Mouse (Mus musculus): ENCODE data around the gene Prkacb.

The Prkacb gene

DNA sequence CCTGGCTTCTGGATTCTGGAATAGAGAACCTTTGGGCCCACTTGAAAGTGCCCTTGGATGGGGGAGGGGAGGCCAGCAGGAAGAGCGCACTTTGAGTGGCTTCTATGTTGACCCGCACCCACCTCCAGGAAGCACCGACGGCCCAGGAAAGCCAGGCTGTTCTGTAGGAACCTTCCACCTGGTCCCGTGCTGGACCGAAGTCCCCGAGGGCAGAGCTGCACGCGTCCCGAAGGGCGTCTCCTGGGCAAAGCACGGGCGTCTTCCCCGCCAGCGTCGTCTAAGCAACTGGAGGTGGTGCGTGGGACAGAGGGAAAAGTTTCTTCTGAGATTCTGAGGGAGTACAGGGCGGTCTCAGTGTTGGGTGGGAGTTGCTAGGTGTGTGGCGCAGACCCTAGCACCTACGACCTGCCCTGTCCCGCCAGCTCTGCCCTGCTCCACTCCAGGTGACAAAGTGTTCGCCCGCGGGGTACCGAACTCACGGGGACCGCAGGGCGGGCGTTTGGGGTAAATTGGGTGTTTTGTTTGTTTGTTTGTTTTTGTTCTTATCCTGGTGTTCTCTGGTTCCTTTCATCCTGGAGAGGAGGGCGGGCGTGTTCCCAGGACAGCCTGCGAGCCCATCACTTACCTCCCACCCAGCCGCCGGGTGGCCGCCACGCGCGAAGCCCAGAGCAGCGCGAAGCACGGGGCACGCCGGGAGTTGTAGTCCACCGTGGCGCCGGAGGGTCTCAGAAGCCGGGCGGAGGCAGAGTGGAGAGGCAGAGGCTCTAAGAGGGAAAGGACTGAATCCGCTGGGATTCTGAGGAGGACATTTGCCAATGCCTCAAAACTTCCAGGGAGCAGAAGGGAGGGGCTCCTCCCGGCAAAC, 127.7 kb downstream of the Prkacb start, which contains the start of gene Samd13:
Gene Samd13 (minus strand): TSS at position 782 of the 865 bp plus-strand sequence.
- in situ Hi-C loops (cut with MboI; ENCODE audit: low pct_unique_long_range_greater_than_20kb in 1 of 2, low sequenced_read_pairs in 2 of 2, unreplicated experiment in 1 of 2): no loop called here

GRCm38 (mm10) chr3:146683095-146683494, 129.7 kb downstream of the Prkacb start:
- in situ Hi-C loops (cut with MboI; ENCODE audit: low pct_unique_long_range_greater_than_20kb in 1 of 2, low sequenced_read_pairs in 2 of 2, unreplicated experiment in 1 of 2): no loop called here

DNA sequence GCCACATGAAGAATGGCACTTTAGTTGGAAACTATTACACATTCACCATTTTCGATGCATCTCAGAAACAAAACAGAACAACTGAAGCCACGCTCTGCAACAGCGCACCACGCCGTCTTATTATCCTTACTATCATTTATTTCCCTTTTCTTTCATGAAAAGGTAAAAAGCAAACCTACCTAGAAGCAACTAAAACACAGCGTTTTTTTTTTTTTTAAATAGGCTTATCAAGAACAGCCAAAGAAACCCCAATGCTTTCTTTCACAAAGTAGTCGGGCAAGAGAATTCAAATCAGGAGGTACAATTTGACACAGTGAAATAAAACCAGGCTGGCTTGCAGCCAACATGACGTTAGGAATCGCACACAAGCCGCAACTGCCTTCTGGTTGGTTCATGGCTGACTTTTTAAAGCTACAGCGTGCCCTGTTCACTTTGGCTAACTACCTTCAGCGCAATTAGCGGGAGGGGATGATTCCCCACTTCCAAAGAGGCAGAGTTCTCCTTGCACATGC, 130.6 kb downstream of the Prkacb start:
- in situ Hi-C loops (cut with MboI; ENCODE audit: low pct_unique_long_range_greater_than_20kb in 1 of 2, low sequenced_read_pairs in 2 of 2, unreplicated experiment in 1 of 2): no loop called here

- in situ Hi-C loops (cut with MboI; ENCODE audit: low pct_unique_long_range_greater_than_20kb in 1 of 2, low sequenced_read_pairs in 2 of 2, unreplicated experiment in 1 of 2): no loop called here
Measured at GRCm38 (mm10) chr3:146681696-146682095, 131.1 kb downstream of the Prkacb start.

DNA sequence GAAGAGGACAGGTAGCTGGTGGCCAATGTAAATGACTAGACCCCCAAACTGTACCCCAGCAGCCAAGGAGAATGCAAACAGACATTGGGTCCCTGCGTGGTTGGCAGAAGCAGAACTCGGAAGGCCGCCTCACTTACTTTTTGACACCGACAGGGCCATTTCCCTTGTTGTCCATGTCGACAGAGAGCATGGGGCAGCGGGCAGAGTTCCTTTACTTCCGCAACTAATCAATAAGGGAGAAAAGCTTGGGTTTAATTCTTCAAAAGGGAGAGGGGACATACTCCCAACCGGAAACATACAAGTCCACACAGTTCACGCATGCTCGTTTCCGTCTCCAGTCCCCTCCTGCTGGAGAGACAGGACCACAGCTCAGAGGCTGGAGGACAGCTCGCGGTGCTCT, 132.2 kb downstream of the Prkacb start:
- in situ Hi-C loops (cut with MboI; ENCODE audit: low pct_unique_long_range_greater_than_20kb in 1 of 2, low sequenced_read_pairs in 2 of 2, unreplicated experiment in 1 of 2): no loop called here

GRCm38 (mm10) chr3:146679646-146680045, 133.1 kb downstream of the Prkacb start:
- in situ Hi-C loops (cut with MboI; ENCODE audit: low pct_unique_long_range_greater_than_20kb in 1 of 2, low sequenced_read_pairs in 2 of 2, unreplicated experiment in 1 of 2): no loop called here

Data from mouse embryonic stem cell (cell line).